Mouse (Mus musculus) embryo, embryonic 9.5 days (tissue): ENCODE results near the gene Myo6.

Experiments
- DNase-seq: peaks from one replicate; pipeline ENCODE4 v3.0.0-alpha.2; 2017; ENCODE audit errors: extremely low spot score

Myo6 gene

GRCm38 (mm10) chr9:80237184-80237799 lies 72.5 kb downstream of the Myo6 start:
- DNase-seq, result no peak

DNA sequence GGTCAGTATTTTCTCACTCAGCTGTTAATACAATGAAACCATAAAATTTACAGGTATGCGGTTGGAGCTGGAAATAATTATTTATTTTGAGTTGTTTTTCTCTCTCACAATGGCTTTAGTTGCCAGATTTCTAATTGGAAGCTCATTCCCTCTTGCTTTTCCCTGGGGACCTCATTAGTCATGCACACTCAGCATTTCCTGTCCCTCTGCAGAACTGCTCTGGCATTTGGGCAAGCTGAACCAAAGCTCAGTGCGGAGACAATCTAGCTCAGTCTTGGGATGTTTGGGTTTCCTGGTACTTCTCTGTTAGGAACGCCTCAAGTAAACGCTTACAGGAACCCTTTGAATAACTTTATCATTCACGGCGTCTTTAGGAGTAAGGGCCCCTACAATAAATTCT lies 76.9 kb downstream of the Myo6 start:
- no peak for DNase-seq

- DNase-seq, result no peak
Measured at GRCm38 (mm10) chr9:80252146-80252545, 87.3 kb downstream of the Myo6 start.

GRCm38 (mm10) chr9:80253241-80253640 lies 88.4 kb downstream of the Myo6 start:
- DNase-seq, result no peak

DNA sequence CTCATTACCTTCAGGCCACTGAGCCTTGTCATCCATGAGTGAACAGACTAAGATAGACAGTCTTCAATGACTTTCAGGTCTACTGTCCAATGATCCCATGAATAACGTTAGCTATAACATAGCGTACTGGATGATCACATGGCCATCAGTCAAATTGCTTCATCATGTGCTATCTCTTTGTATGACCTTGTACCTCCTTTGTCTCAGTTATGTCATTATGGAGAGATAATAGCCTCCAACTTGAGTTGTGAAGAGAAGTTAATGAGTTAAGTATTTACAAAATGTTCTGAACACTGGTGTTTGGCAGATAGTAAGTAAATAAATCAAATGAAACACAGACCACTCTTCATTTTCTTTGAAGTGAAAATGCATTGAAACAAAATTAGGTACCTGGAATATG lies 91.7 kb downstream of the Myo6 start:
- no peak for DNase-seq

DNA sequence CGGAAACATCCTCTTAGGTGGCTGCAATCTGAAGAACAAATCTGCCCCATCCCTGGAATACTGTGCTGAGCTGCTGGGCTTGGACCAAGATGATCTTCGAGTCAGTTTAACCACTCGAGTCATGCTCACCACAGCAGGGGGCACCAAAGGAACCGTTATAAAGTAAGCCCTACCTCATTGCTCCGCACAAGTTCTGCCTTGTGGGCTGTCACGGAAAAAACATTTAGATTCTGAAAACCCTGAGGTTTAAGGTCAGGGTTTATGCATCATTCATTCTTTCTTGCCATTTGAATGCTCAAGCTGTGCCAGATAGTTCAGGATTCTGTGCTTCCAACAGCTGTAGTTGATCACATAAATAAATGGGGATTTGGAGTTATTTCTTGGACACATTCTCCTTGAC lies 93.6 kb downstream of the Myo6 start:
- DNase-seq, result no peak

DNA sequence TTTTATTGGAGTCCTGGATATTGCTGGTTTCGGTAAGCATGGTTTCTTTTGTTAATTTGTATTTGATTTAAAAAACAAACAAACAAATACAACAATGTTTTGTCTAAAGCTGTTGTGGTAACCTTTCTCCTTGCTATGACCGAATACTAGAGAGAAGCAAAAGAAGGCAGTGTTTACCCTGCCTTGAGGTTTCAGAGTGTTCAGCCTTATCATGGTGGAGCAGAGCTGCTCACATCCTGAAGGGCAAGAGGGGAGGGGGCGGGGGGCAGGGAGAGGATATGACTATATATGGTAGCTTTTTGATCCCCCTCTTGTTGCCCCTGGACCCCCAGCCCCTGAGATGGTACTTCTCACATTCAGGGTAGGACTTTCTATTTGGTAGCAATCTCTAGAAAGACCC lies 96.1 kb downstream of the Myo6 start:
- no peak for DNase-seq

DNA sequence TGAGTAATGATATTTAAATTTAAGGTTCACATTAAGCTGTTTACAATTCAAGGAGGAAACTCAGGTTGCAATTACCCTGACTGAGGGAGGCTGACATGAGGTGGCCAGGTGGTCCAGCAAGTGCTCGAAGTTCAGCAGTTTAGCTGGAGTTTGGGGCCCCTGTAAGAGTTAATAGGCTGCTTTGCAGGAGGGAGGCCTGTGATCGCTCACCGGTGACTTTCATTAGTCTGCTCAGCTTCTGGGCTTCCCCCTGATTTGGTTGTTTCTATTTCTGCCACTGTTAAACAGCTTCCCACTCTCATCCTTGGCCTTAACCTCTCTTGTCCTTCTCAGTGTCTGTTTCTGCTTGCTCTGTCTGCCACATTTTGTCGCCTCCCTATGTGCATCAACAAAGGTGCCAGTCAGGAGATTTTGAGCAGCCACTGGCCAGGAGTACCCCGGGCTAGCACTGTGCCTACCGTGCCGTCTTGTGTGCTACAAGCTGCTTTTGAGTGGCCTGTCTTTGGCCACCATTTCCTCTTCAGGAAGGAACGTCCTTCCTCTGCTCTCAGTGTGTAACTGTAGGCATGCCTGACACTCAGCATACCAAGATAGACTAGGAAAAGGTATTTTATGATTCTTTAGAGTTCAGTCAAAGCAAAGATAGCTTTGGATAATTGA lies 97.7 kb downstream of the Myo6 start:
- no peak for DNase-seq

DNA sequence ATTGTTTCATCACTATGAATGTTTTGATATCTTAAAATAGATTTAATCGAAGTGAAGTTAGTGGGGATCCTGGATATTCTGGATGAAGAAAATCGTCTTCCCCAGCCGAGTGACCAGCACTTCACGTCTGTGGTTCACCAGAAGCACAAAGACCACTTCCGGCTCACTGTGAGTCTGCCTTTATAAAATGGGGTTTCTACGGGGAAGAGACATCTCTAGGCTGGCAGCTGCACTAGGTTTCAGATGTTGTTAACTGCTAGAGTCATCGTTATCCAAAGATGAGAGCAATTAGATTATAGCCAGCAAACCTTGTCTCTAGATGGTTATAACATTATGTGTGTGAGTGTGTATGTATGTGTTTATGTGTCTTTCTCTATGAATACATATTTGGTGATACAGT lies 101.3 kb downstream of the Myo6 start:
- no peak for DNase-seq

GRCm38 (mm10) chr9:80266507-80266906 lies 101.7 kb downstream of the Myo6 start:
- DNase-seq, result no peak

DNA sequence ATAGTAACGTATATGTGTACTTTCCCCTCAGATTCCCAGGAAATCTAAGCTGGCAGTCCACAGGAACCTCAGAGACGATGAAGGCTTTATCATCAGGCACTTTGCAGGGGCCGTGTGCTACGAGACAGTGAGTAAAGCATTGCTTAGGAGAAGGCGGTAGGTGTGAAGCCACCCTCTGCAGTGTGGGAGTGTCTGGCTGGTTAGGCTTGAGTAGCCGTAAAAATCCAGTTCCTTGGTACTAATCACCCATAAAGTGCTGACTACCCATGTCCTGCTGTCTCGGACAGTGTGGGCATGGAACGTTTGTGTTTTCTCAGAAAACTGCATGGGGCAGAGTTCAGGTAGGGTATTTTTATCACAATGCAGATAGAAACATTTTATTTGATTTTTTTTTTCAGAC lies 104.8 kb downstream of the Myo6 start:
- no peak for DNase-seq

GRCm38 (mm10) chr9:80272951-80273350 lies 108.1 kb downstream of the Myo6 start:
- DNase-seq, result no peak

DNA sequence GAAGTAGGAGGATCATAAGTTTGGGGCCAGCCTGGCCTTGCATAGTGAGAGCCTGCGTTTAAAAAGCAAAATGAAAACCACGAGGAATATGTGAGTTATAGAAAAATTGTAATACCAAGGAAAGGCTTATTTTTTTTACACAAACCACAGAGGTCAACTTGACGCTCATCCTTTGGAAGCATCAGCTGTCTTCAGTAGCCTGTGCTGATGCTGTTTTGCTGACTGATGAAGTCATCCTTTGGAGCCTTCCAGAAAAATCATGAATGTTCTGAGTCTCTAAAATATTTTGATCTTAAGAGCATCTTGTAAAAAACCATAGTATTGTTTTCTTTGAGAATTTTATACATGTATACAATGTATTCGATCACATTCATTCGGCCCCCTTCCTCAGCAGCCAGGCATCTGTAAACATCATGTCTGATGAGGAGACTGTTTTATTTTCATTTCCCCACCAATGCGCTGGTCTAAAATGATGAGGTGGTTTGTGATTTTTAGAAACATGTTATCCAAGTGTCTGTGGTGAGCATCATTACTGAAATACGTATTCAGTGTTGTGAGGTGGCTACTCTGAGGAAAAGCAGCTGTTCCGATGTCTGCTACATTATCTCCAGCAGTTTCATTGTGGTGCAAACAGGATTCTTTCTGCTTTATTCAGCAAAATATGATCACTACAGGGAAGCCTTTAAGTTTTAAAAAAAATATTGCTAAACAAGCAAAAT lies 110.4 kb downstream of the Myo6 start:
- DNase-seq, result no peak

GRCm38 (mm10) chr9:80275772-80276134 lies 110.9 kb downstream of the Myo6 start:
- no peak for DNase-seq

DNA sequence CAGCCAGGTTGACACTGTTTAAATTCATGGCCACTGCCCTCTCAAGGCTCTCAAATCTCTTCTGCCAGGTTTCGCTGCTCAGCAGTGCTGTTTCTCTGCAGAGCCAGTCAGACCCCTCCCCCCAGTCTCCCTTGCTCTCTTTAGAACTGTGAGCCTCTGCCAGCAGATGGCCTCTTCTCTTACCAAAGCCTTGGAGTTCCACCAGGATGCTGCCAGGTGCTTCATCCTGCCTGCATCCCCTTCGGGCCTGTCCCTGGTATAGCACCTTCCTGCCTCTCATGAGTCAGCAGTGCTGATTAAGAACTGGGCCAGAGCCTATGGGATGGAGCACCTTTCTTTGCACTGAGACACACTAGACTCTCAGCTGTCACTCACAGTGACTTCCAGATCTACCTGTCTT lies 112.3 kb downstream of the Myo6 start:
- no peak for DNase-seq

DNA sequence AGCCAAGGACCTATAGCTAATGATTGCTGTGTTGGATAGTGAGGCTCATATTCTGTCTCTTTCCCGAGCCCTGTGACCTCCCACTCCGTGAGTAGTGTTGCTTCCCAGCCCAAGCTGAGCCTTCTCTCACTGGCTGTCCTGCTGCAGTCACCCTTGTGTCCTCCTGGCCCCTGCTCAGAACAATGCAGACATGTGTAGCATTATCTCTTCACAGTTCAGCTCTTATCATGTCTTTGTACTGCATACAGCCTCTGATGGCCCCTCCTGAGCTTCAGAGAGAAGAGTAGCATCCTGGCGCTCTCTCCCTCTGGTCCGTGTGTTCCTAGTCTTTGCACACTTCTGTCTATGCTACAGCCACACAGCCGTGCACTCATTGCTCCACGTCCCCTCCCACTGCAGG lies 112.9 kb downstream of the Myo6 start:
- no peak for DNase-seq

GRCm38 (mm10) chr9:80280724-80281123 lies 115.9 kb downstream of the Myo6 start:
- no peak for DNase-seq

GRCm38 (mm10) chr9:80282426-80282825 lies 117.6 kb downstream of the Myo6 start:
- no peak for DNase-seq

DNA sequence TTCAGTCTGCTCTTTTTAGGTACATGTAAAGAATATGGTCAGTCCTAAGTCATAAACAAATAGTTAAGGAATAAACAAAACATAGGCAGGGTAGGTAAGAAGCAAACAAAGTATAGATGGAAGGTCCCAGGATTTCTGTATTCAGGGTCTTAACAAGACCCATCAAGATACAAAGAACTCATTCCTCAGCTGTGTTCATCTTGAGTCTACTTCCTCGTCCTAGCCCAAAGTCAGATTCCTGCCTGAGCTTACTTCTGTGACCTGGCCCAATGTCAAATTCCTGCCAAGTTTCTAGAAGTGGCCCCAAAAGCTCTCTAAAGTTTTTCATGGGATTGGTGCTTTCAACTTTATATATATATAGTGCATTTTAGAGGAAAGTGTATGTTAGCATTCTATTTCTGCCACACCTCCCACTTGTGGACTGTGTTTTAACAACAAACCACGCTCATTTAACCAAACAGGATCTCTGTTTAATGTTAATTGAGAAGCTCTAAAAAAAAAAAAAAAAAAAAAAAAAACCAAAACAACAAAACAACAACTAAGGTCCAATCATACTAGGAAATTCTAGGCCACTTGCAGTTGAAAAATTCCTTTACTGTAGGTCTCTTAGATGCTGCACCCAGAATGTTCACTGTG lies 119.8 kb downstream of the Myo6 start:
- no peak for DNase-seq

GRCm38 (mm10) chr9:80286845-80287244 lies 122.0 kb downstream of the Myo6 start:
- no peak for DNase-seq

DNA sequence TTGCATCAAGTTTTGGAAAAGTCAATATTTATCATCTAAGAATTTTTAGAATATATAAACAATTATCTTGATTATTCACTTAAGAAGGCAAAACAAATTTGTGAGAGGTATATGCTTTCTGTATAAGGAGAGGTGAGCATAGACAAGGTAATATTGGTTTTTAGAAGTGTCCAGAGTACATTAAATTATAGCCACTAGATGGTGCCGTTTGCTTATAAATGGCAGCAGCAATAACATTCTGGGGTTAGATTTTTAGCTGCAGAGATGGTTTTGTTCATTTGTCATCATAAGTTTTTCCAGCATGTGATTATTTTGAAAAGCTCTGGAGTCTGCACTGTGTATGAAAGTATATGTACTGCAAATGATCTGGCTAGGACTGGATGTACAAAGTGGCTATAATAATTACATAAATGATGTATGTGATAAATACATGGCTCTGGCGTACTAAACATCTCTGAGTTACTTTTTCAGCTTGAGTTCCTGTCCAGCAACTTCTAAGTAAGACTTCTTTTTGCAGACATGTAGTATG lies 128.3 kb downstream of the Myo6 start:
- peak; percentile 16 for DNase-seq

DNA sequence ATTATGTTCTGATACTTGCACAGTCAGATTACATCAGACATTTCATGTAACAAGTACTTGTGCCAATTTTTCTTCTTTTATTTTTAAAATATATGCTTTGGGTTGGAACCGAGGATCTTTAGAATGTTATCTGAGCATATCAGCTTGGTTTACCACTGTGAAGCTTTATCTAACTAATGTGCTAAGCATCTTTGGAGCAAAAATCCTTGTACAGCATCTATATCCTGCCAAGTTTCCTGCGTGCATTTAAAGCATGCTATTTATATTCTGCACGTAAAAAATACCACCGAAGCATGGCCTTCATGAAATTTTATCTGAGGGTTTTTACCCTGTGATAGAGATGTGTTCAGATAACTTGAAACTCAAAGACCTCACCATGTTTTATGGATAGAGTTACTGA lies 131.3 kb downstream of the Myo6 start:
- DNase-seq, result no peak

DNA sequence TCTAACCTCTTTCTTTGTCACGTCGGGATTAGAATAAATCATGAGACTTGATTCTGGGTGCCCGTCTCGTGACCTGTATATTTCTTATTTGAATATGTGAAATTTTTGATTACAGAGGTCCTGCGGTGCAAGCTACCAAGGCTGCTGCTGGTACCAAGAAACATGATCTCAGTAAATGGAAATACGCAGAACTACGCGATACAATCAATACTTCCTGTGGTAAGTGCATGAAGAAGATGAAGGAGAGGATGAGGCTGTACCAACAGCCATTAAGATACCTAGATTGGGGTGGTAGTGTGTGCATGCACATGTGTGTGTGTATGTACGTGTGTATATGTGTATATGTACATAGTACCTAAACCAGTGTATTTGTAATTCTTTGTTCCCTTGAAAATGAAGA lies 134.2 kb downstream of the Myo6 start:
- no peak for DNase-seq
